Mouse (Mus musculus): ENCODE measurements at regions not wholly inside any gene's neighbourhood (a gene's known extent, or its start where the extent isn't known, plus 50 kb on each side); places are given as distances from the start of the nearest gene placed in this dataset.

DNA sequence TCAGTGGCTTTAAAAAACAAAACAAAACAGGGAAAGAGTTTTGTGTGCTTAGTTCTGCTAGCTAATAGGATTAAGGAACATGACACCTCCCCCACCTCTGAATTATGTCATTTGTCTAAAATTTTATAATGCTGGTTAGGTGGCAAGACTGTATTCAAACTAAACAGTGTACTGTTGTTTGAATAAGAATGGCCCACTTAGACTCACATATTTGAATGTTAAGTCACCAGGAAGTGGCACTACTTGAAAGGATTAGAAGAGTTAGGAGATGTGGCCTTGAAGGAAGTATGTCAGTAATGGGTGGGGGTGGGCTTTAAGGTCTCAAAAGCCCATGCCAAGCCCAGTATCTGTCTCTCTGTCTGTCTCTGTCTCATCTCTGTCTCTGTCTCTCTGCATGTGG lies 326.0 kb upstream of the C9orf72 start:
- no peak for TF ChIP-seq EP300 (IDR thresholded peaks at IDR 0.05)
- no peak for TF ChIP-seq CTCF (IDR thresholded peaks at IDR 0.05)

All from lung, postnatal 0 days (tissue).